Comparison of ENCODE assay signal across 12 mouse cellular contexts in genomic region chr9:21235341-21235740, GRCm38 (mm10). TPM values are rescaled to one million over a fixed set of nuclear protein-coding genes. Genes with fewer than 3 reads are reported as not detected.
DNase-seq lines count a peak whose midpoint lies in the region; ATAC-seq and TF ChIP-seq lines count a peak whose summit lies in the region.
"Had no signal": no experiment of that assay in that cellular context is flagged by ENCODE, and none has a peak within 500 bp of the region (broad histone marks: within the 10 kb centered on the region; RNA-seq: fewer than 3 reads in every experiment).

No protein-coding gene starts in this region.

- H3K4me1 ChIP-seq in lung, adult 2 months (ENCODE audit: control insufficient read depth, insufficient read depth, low read length), result peaks cover 20% of the 10 kb centered on the region

- H3K4me3 ChIP-seq in lung, adult 2 months (replicated peaks; ENCODE audit: extremely low read depth, low read depth, low read length), result peak overlapping the region; percentile 25
- peak overlapping the region; percentile 12; the same call in 1 of the 2 replicates for H3K4me3 ChIP-seq in macrophage (ENCODE audit: inconsistent target)
- H3K4me3 ChIP-seq: limb, embryonic 15.5 days; neural tube, embryonic 12.5 days had no signal

- peaks cover 26% of the 10 kb centered on the region for H3K36me3 ChIP-seq in macrophage (ENCODE audit: inconsistent target)

- DNase-seq in lung, adult 2 months, result no peak
- no peak for DNase-seq in lung, postnatal 14 days
- DNase-seq in CD4-positive, CD25-positive, alpha-beta regulatory T cell, adult 2 months (ENCODE audit: low read depth, low spot score), result peak; percentile 69
- no peak for DNase-seq in cerebellum, postnatal 25 days
- DNase-seq in layer of hippocampus, postnatal 36 days, result no peak
- DNase-seq: adrenal gland, adult 2 months; embryo, embryonic 11 days; thymus, adult 18-20 months had no signal

- 45% methylated on average over 4 of the region's 4 CpGs for WGBS in lung, adult 2 months
- 22% methylated on average over 4 of the region's 4 CpGs for WGBS in macrophage (ENCODE audit: missing documents)

- no peak for TF ChIP-seq CTCF in lung, adult 2 months (IDR thresholded peaks at IDR 0.05; ENCODE audit: insufficient read depth, low read length)

- peaks cover 61% of the 10 kb centered on the region for H3K79me2 ChIP-seq in macrophage (ENCODE audit: inconsistent target)

- H3K27ac ChIP-seq in macrophage, result peak overlapping the region; percentile 69
- H3K27ac ChIP-seq: limb, embryonic 15.5 days; neural tube, embryonic 12.5 days had no signal

- ATAC-seq in activated CD4-positive, CD25-positive, alpha-beta regulatory T cell, adult 4 months, result peak; percentile 60

- peak; percentile 27; the same call in 1 of the 2 replicates for TF ChIP-seq POLR2A in lung, adult 2 months (IDR thresholded peaks at IDR 0.05; ENCODE audit: borderline replicate concordance, extremely low read depth, low read depth, low read length)

RNA-seq across cellular contexts. Expression of gene Keap1, which starts 3.8 kb away (rescaled TPM):
- polyA plus RNA-seq in lung, adult 2 months (2012; rRNA removed), result 81.2 and 88.3 TPM in 2 replicates
- 10 to 100 TPM; 16.9 to 30.0 TPM for polyA plus RNA-seq in activated CD4-positive, CD25-positive, alpha-beta regulatory T cell, adult 4 months (2017; shearing (Covaris generic))
- 10 to 100 TPM in 22 of 26 experiments, 1 to 10 TPM in 4; 4.2 to 89.0 (median 47.5) TPM for total RNA-seq in macrophage (2018; cell fraction: chromatin; rRNA removed)
- total RNA-seq in macrophage (2018; cell fraction: cytosol; rRNA removed), result 10 to 100 TPM; 16.0 to 98.5 (median 45.4) TPM
- 100 to 1,000 TPM in 2 of 26 experiments, 10 to 100 TPM in 24; 11.3 to 126 (median 54.7) TPM for total RNA-seq in macrophage (2018; cell fraction: nucleus; rRNA removed)
- 27.5 to 46.5 TPM (median 35.7 TPM) in 3 replicates for polyA plus RNA-seq in macrophage (2018)
- total RNA-seq in layer of hippocampus, postnatal 36 days (2021), result 10 to 100 TPM; 57.2 to 58.1 TPM

RNA-seq across cellular contexts. Expression of gene S1pr5, which starts 12.9 kb away (rescaled TPM):
- 9.7 and 11.3 TPM in 2 replicates for polyA plus RNA-seq in lung, adult 2 months (2012; rRNA removed)
- polyA plus RNA-seq in activated CD4-positive, CD25-positive, alpha-beta regulatory T cell, adult 4 months (2017; shearing (Covaris generic)), result under 1 TPM in 1 of 2 experiments, not detected in 1; 0.34 TPM
- total RNA-seq in macrophage (2018; cell fraction: chromatin; rRNA removed), result not detected
- total RNA-seq in macrophage (2018; cell fraction: cytosol; rRNA removed), result not detected
- not detected for total RNA-seq in macrophage (2018; cell fraction: nucleus; rRNA removed)
- not detected in 3 replicates for polyA plus RNA-seq in macrophage (2018)
- total RNA-seq in layer of hippocampus, postnatal 36 days (2021), result 10 to 100 TPM; 11.1 to 11.2 TPM

RNA-seq across cellular contexts. Expression of gene Atg4d, which starts 29.8 kb away (rescaled TPM):
- polyA plus RNA-seq in lung, adult 2 months (2012; rRNA removed), result 31.9 and 36.8 TPM in 2 replicates
- polyA plus RNA-seq in activated CD4-positive, CD25-positive, alpha-beta regulatory T cell, adult 4 months (2017; shearing (Covaris generic)), result 10 to 100 TPM; 24.3 to 26.8 TPM
- total RNA-seq in macrophage (2018; cell fraction: chromatin; rRNA removed), result 10 to 100 TPM; 13.3 to 67.7 (median 37.2) TPM
- 10 to 100 TPM in 25 of 26 experiments, 1 to 10 TPM in 1; 9.9 to 21.9 (median 15.1) TPM for total RNA-seq in macrophage (2018; cell fraction: cytosol; rRNA removed)
- total RNA-seq in macrophage (2018; cell fraction: nucleus; rRNA removed), result 10 to 100 TPM; 10.5 to 54.0 (median 24.5) TPM
- 4.0 to 14.4 TPM (median 12.6 TPM) in 3 replicates for polyA plus RNA-seq in macrophage (2018)
- total RNA-seq in layer of hippocampus, postnatal 36 days (2021), result 10 to 100 TPM; 38.8 to 40.9 TPM

RNA-seq across cellular contexts. Expression of gene Kri1, which starts 52.4 kb away (rescaled TPM):
- 16.9 and 21.5 TPM in 2 replicates for polyA plus RNA-seq in lung, adult 2 months (2012; rRNA removed)
- 10 to 100 TPM; 20.8 to 26.1 TPM for polyA plus RNA-seq in activated CD4-positive, CD25-positive, alpha-beta regulatory T cell, adult 4 months (2017; shearing (Covaris generic))
- 100 to 1,000 TPM in 23 of 26 experiments, 10 to 100 TPM in 3; 86.2 to 201 (median 143) TPM for total RNA-seq in macrophage (2018; cell fraction: chromatin; rRNA removed)
- 10 to 100 TPM; 19.2 to 38.5 (median 29.8) TPM for total RNA-seq in macrophage (2018; cell fraction: cytosol; rRNA removed)
- total RNA-seq in macrophage (2018; cell fraction: nucleus; rRNA removed), result 100 to 1,000 TPM in 4 of 26 experiments, 10 to 100 TPM in 22; 43.4 to 123 (median 71.4) TPM
- polyA plus RNA-seq in macrophage (2018), result 26.4 to 51.5 TPM (median 40.3 TPM) in 3 replicates
- total RNA-seq in layer of hippocampus, postnatal 36 days (2021), result 10 to 100 TPM; 48.1 to 50.2 TPM

RNA-seq across cellular contexts. Expression of gene Cdkn2d, which starts 55.9 kb away (rescaled TPM):
- 33.5 and 34.7 TPM in 2 replicates for polyA plus RNA-seq in lung, adult 2 months (2012; rRNA removed)
- polyA plus RNA-seq in activated CD4-positive, CD25-positive, alpha-beta regulatory T cell, adult 4 months (2017; shearing (Covaris generic)), result 100 to 1,000 TPM; 142 to 158 TPM
- 10 to 100 TPM in 1 of 26 experiments, 1 to 10 TPM in 20, under 1 TPM in 4, not detected in 1; 0.66 to 10.1 (median 2.3) TPM for total RNA-seq in macrophage (2018; cell fraction: chromatin; rRNA removed)
- 10 to 100 TPM in 23 of 26 experiments, 1 to 10 TPM in 3; 7.1 to 20.2 (median 15.3) TPM for total RNA-seq in macrophage (2018; cell fraction: cytosol; rRNA removed)
- 10 to 100 TPM in 7 of 26 experiments, 1 to 10 TPM in 19; 3.1 to 18.0 (median 7.2) TPM for total RNA-seq in macrophage (2018; cell fraction: nucleus; rRNA removed)
- 6.1 to 12.6 TPM (median 9.8 TPM) in 3 replicates for polyA plus RNA-seq in macrophage (2018)
- 10 to 100 TPM; 53.0 to 62.9 TPM for total RNA-seq in layer of hippocampus, postnatal 36 days (2021)
